Mouse (Mus musculus): ENCODE data around the gene Gm20388.
A peak's percentile ranks its signal among the peaks of the same experiment; 100 is the strongest.

Gm20388 gene

GRCm38 (mm10) chr8:122803906-122804761 lies 2893.5 kb downstream of the Gm20388 start:
- DNase-seq (ENCODE audit: low spot score in 2 of 2): no peak

GRCm38 (mm10) chr8:122805349-122805748 lies 2894.7 kb downstream of the Gm20388 start:
- DNase-seq (ENCODE audit: low spot score in 2 of 2): no peak

GRCm38 (mm10) chr8:122806956-122807538 lies 2896.4 kb downstream of the Gm20388 start:
- no peak for DNase-seq (ENCODE audit: low spot score in 2 of 2)

GRCm38 (mm10) chr8:122807907-122808306 lies 2897.3 kb downstream of the Gm20388 start:
- DNase-seq (ENCODE audit: low spot score in 2 of 2): no peak

GRCm38 (mm10) chr8:122810376-122810775 lies 2899.7 kb downstream of the Gm20388 start:
- DNase-seq (ENCODE audit: low spot score in 2 of 2): no peak

GRCm38 (mm10) chr8:122811870-122812494 lies 2901.3 kb downstream of the Gm20388 start:
- DNase-seq (ENCODE audit: low spot score in 2 of 2): no peak

- no peak for DNase-seq (ENCODE audit: low spot score in 2 of 2)
Observed at GRCm38 (mm10) chr8:122812610-122813250, 2902.1 kb downstream of the Gm20388 start.

GRCm38 (mm10) chr8:122814608-122815007 lies 2904.0 kb downstream of the Gm20388 start:
- DNase-seq (ENCODE audit: low spot score in 2 of 2): no peak

GRCm38 (mm10) chr8:122816965-122817364 lies 2906.3 kb downstream of the Gm20388 start:
- no peak for DNase-seq (ENCODE audit: low spot score in 2 of 2)

- DNase-seq (ENCODE audit: low spot score in 2 of 2): no peak
Observed at GRCm38 (mm10) chr8:122817724-122818496, 2907.3 kb downstream of the Gm20388 start.

- DNase-seq (ENCODE audit: low spot score in 2 of 2): no peak
Observed at GRCm38 (mm10) chr8:122819776-122820175, 2909.1 kb downstream of the Gm20388 start.

GRCm38 (mm10) chr8:122824571-122824970 lies 2913.9 kb downstream of the Gm20388 start:
- no peak for DNase-seq (ENCODE audit: low spot score in 2 of 2)

GRCm38 (mm10) chr8:122824986-122825385 lies 2914.3 kb downstream of the Gm20388 start:
- no peak for DNase-seq (ENCODE audit: low spot score in 2 of 2)

GRCm38 (mm10) chr8:122825408-122825807 lies 2914.8 kb downstream of the Gm20388 start:
- no peak for DNase-seq (ENCODE audit: low spot score in 2 of 2)

- DNase-seq (ENCODE audit: low spot score in 2 of 2): no peak
Observed at GRCm38 (mm10) chr8:122829396-122829795, 2918.8 kb downstream of the Gm20388 start.

GRCm38 (mm10) chr8:122830349-122831061 lies 2919.9 kb downstream of the Gm20388 start:
- peak; percentile 56 to 95 for DNase-seq (ENCODE audit: low spot score in 2 of 2)

- no peak for DNase-seq (ENCODE audit: low spot score in 2 of 2)
Observed at GRCm38 (mm10) chr8:122834416-122834815, 2923.8 kb downstream of the Gm20388 start.

- peak in 1 of 2 experiments; percentile 84 for DNase-seq (ENCODE audit: low spot score in 2 of 2)
Observed at GRCm38 (mm10) chr8:122834971-122835370, 2924.3 kb downstream of the Gm20388 start.

GRCm38 (mm10) chr8:122836199-122836598 lies 2925.6 kb downstream of the Gm20388 start:
- DNase-seq (ENCODE audit: low spot score in 2 of 2): no peak

GRCm38 (mm10) chr8:122836696-122837095 lies 2926.1 kb downstream of the Gm20388 start:
- DNase-seq (ENCODE audit: low spot score in 2 of 2): no peak

- no peak for DNase-seq (ENCODE audit: low spot score in 2 of 2)
Observed at GRCm38 (mm10) chr8:122844161-122844560, 2933.5 kb downstream of the Gm20388 start.

Data from left cerebral cortex, adult 9 months (tissue).